Mouse (Mus musculus) macrophage (primary cell): Measurements from ENCODE around the gene Gm572. TPM values are rescaled to one million over a fixed set of nuclear protein-coding genes. Genes with fewer than 3 reads are reported as not detected.
A peak's percentile ranks its signal among the peaks of the same experiment; 100 is the strongest.

Experiments used
- H3K27ac ChIP-seq: fragments of 350-480 bp; formaldehyde crosslinking; 2 replicates; pipeline ENCODE4 v1.9.0; 2021
- H3K36me3 ChIP-seq: fragments of 350-480 bp; formaldehyde crosslinking; 2 replicates; pipeline ENCODE4 v1.9.0; 2021; ENCODE audit errors: inconsistent target
- H3K4me3 ChIP-seq: fragments of 350-480 bp; formaldehyde crosslinking; 2 replicates; pipeline ENCODE4 v1.9.0; 2021; ENCODE audit errors: inconsistent target
- H3K79me2 ChIP-seq: fragments of 350-480 bp; formaldehyde crosslinking; 2 replicates; pipeline ENCODE4 v1.9.0; 2021; ENCODE audit errors: inconsistent target
- WGBS: methylation state at CpG from one replicate; pipeline ENCODE4 v1.1.7; 2026; ENCODE audit warnings: inconsistent platforms; ENCODE audit not compliant: missing documents; 5-methylcytosine and 5-hydroxymethylcytosine counted together
- polyA plus RNA-seq: library from polyadenylated mRNA; stranded (reverse); fragments of 250-400 nt; gene quantifications from 3 replicates; pipeline ENCODE4 v1.2.4, GENCODE M21; 2018; ENCODE audit warnings: inconsistent platforms

The Gm572 gene
- polyA plus RNA-seq, 1 experiment from 2014 or later, result not detected

GRCm38 (mm10) chr4:148667006-148667755 lies 24.1 kb downstream of the Gm572 start:
- Histone ChIP-seq H3K27ac (no peak overlapping the region), H3K36me3 (no peaks in the 10 kb centered on the region), H3K4me3 (no peak overlapping the region), H3K79me2 (no peaks in the 10 kb centered on the region)
- WGBS, result 86% methylated on average over 15 of the region's 15 CpGs

DNA sequence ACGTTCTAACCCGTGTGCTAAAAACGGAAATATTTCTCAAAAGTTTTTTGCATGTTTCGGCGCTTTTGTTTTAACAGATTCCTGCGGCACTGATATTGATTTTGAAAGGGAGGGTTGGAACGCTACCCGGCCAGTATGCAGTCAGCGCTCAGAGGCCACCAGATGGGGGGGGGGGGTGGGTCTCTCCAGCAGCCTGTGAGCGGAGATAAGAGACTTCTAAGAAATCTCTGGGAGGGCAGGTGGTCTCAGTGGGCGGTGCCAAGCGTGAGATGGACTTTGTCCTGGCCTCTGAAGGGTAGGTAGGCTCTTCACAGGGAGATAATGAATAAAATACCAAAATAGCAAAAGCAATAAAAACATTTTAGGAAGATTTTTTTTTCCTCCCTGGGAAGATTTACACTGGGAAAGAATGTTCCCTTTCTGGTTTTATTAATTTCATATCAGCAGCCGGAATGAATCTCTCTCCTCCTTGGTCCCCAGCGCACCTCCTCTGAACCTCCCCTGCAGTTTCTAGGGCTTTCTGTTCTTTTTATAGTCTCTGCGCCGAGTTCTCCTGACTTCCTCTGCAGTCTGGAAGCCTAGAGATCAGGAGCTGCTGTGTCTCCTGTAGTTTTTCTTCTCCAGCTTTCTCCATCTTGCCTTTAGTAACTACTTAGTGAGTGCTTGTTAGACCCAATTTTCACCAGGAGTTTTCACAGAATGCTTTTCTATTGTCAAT lies 28.3 kb downstream of the Gm572 start:
- Histone ChIP-seq H3K27ac (no peak overlapping the region), H3K79me2 (no peaks in the 10 kb centered on the region), H3K36me3 (no peaks in the 10 kb centered on the region), H3K4me3 (no peak overlapping the region)
- 18% methylated on average over 16 of the region's 16 CpGs for WGBS

- Histone ChIP-seq H3K36me3 (no peaks in the 10 kb centered on the region), H3K27ac (no peak overlapping the region), H3K4me3 (no peak overlapping the region), H3K79me2 (no peaks in the 10 kb centered on the region)
- WGBS, result 36% methylated on average over 6 of the region's 7 CpGs
Observed at GRCm38 (mm10) chr4:148675043-148675442, 31.9 kb downstream of the Gm572 start.

- 25% methylated on average over 14 of the region's 16 CpGs for WGBS
- Histone ChIP-seq H3K27ac (peak overlapping the region; percentile 44), H3K79me2 (no peaks in the 10 kb centered on the region), H3K4me3 (no peak overlapping the region), H3K36me3 (no peaks in the 10 kb centered on the region)
Observed at GRCm38 (mm10) chr4:148676188-148676960, 33.3 kb downstream of the Gm572 start.

GRCm38 (mm10) chr4:148676961-148677637 lies 34.0 kb downstream of the Gm572 start:
- Histone ChIP-seq H3K36me3 (no peaks in the 10 kb centered on the region), H3K27ac (no peak overlapping the region), H3K4me3 (no peak overlapping the region), H3K79me2 (no peaks in the 10 kb centered on the region)
- WGBS, result 59% methylated on average over 20 of the region's 20 CpGs

- 90% methylated on average over 7 of the region's 7 CpGs for WGBS
- H3K27ac ChIP-seq, result no peak overlapping the region
- H3K36me3 ChIP-seq, result no peaks in the 10 kb centered on the region
- no peaks in the 10 kb centered on the region for H3K79me2 ChIP-seq
- no peak overlapping the region for H3K4me3 ChIP-seq
Observed at GRCm38 (mm10) chr4:148678105-148678504, 35.0 kb downstream of the Gm572 start.

DNA sequence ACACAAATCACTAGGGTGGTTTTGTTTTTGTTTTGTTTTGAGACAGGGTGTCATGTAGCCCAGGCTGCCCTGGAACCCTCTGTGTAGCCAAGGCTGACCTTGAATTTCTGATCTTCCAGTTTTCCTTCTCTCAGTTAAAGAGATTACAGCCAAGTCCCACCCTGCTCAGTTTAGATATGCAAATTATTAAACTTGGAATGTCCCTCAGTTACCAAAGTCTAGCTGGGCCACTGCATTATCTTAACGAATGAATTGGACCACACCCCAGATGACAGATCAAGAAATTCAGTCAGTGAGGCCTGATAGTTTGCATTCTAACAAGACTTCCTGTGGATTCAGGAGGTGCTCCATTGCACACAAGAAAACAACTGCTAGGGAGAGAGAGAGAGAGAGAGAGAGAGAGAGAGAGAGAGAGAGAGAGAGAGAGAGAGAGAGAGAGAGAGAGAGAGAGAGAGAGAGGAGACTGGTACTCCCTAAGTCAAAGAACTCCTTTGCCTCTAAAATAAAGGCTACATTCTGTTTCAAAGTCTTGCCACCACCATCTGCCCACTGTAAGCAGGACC lies 37.5 kb downstream of the Gm572 start:
- Histone ChIP-seq H3K79me2 (no peaks in the 10 kb centered on the region), H3K36me3 (no peaks in the 10 kb centered on the region), H3K27ac (no peak overlapping the region), H3K4me3 (no peak overlapping the region)
- 71% methylated on average over 1 of the region's 1 CpGs for WGBS

DNA sequence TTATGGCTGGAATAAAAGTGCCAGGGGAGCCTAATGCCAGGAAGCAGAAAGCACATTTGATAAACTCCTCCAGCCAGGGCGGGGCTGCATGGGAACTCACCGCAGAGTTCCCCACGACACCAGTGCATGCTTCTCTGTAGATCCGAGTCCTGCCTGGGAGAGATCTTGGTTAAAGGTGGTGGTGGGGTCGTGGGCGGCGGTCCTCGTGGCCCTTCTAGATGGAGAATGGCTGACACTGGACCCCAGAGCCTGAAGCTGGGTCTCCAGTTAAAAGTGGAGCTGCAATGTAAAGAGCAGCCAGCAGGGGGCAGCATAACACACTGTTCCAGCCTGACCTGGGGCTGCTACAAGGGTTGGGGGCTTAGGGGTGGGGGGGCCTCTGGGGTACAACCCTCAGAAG lies 38.3 kb downstream of the Gm572 start:
- 31% methylated on average over 7 of the region's 8 CpGs for WGBS
- H3K27ac ChIP-seq, result no peak overlapping the region
- no peak overlapping the region for H3K4me3 ChIP-seq
- H3K36me3 ChIP-seq, result no peaks in the 10 kb centered on the region
- no peaks in the 10 kb centered on the region for H3K79me2 ChIP-seq

DNA sequence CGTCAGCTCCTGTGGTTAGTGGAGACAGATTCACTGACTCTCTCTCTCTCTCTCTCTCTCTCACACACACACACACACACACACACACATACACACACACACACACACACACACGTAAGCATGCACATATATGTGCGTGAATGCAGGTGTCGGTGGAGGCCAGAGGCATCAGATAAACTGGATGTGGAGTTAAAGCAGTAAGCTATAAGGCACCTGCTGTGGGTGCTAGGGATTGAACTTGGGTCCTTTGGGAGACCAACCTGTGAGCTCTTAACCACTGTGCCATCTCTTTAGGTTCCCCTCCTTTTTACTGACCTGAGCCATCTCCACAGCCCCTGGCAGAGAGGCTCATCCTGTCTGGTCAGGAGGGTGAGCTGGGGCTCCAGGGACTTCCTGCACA lies 39.8 kb downstream of the Gm572 start:
- H3K27ac ChIP-seq, result no peak overlapping the region
- 92% methylated on average over 2 of the region's 4 CpGs for WGBS
- no peaks in the 10 kb centered on the region for H3K79me2 ChIP-seq
- no peaks in the 10 kb centered on the region for H3K36me3 ChIP-seq
- H3K4me3 ChIP-seq, result no peak overlapping the region

DNA sequence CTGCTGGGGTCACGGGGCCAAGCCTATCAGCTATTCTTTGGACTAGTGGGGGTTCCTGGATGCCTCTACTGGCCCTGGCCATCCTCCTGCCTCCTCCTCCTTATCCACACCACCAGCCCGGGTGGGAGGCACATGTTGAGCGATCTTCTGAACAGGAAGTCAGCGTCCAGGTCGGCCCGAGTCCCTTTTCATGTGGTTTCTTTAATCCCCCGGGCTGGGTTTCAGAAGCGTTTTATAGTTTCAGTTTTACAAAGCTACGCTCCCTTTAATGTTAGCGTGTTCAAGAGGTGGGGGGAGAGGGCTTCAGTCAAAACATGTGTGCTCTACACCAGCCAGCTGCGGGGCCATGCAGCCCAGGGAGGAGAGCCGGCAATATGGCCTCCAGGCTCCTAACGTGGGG lies 40.4 kb downstream of the Gm572 start:
- 22% methylated on average over 13 of the region's 13 CpGs for whole genome bisulfite sequencing
- Histone ChIP-seq H3K79me2 (no peaks in the 10 kb centered on the region), H3K4me3 (no peak overlapping the region), H3K27ac (no peak overlapping the region), H3K36me3 (no peaks in the 10 kb centered on the region)

DNA sequence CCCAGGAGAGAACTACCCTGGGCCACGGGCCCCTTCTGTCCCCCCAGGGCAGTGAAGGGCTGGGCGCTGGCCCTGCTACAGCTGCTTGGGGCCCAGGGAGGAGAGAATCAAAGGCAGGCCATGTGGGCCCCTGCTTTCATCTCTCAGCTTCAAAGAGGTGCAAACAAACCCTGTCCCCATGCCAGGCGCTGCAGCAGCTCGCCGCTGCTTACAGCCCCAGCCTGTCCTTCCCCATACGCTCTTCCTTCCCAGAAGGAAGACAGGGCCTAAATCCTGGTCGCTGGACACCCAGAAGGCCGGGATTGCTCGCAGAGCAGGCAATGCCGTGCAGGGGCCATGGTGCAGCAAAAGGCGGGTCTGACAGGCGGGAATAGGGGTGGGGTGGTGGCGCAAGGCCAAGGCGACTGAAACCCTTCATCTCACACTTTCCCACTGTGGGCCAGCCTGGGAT lies 43.4 kb downstream of the Gm572 start:
- Histone ChIP-seq H3K4me3 (no peak overlapping the region), H3K36me3 (no peaks in the 10 kb centered on the region), H3K79me2 (no peaks in the 10 kb centered on the region), H3K27ac (no peak overlapping the region)
- 88% methylated on average over 13 of the region's 14 CpGs for WGBS

DNA sequence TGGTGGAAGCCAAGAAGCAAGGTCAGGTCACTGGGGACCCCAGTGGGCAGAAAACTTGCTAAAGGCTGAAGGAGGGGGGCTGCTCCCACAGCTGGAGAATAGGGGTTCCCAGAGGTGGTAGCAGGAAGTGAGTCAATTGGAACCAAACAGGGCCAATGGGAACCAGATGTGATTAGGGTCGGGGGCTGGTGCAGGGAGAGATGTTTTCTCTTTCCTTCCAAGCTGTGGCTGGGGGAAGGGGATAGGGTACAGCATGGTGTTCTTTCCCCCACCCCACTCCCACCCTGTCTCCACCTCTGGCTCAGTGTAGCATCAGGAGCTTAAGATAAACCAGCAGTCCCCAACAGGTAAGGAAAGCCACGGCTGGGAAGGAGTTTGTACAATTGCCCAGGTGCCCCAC lies 45.0 kb downstream of the Gm572 start:
- H3K79me2 ChIP-seq, result no peaks in the 10 kb centered on the region
- WGBS, result 41% methylated on average over 2 of the region's 2 CpGs
- H3K4me3 ChIP-seq, result no peak overlapping the region
- H3K36me3 ChIP-seq, result no peaks in the 10 kb centered on the region
- H3K27ac ChIP-seq, result no peak overlapping the region

GRCm38 (mm10) chr4:148691185-148691584 lies 48.1 kb downstream of the Gm572 start:
- H3K79me2 ChIP-seq, result no peaks in the 10 kb centered on the region
- no peak overlapping the region for H3K4me3 ChIP-seq
- H3K27ac ChIP-seq, result no peak overlapping the region
- 86% methylated on average over 4 of the region's 4 CpGs for WGBS
- H3K36me3 ChIP-seq, result no peaks in the 10 kb centered on the region

- 90% methylated on average over 7 of the region's 7 CpGs for WGBS
- no peaks in the 10 kb centered on the region for H3K36me3 ChIP-seq
- no peaks in the 10 kb centered on the region for H3K79me2 ChIP-seq
- H3K27ac ChIP-seq, result no peak overlapping the region
- H3K4me3 ChIP-seq, result no peak overlapping the region
Observed at GRCm38 (mm10) chr4:148693417-148693959, 50.4 kb downstream of the Gm572 start.
